Mouse (Mus musculus) A20 (cell line): ENCODE results near the gene Ush2a.

Experiments
- DNase-seq: peaks from one replicate; pipeline ENCODE4 v3.0.0-alpha.2; 2011; ENCODE audit warnings: low read depth, low spot score

Gene Ush2a

GRCm38 (mm10) chr1:189007239-189007979 lies 745.6 kb downstream of the Ush2a start, which contains the start of gene Kctd3:
Gene Kctd3, minus strand, starts transcription at chr1:189007841.
- peak; percentile 94 for DNase-seq

- DNase-seq, result no peak
Measured at GRCm38 (mm10) chr1:189007980-189008324, 746.1 kb downstream of the Ush2a start.

GRCm38 (mm10) chr1:189010671-189011070 lies 748.8 kb downstream of the Ush2a start:
- no peak for DNase-seq

GRCm38 (mm10) chr1:189012846-189013586 lies 751.2 kb downstream of the Ush2a start:
- no peak for DNase-seq

GRCm38 (mm10) chr1:189013587-189013921 lies 751.7 kb downstream of the Ush2a start:
- DNase-seq, result no peak
